Mouse (Mus musculus) heart, embryonic 11.5 days (tissue): ENCODE measurements around the gene Fcf1. TPM values are rescaled to one million over a fixed set of nuclear protein-coding genes. Genes with fewer than 3 reads are reported as not detected.

Source experiments
- ATAC-seq: fragments of 200-750 bp; cut with Nextera tagmentation; replicated peaks from 2 replicates; pipeline ENCODE4 v1.8.0; 2017; ENCODE audit warnings: moderate library complexity; ENCODE audit not compliant: insufficient number of reproducible peaks, low FRiP score, low TSS enrichment
- H3K27ac ChIP-seq: fragments of 300-500 bp; sonication (generic); 2 replicates; pipeline ENCODE4 v1.5.1; 2014; ENCODE audit warnings: mild to moderate bottlenecking, low read depth, low read length
- H3K27me3 ChIP-seq: fragments of 300-500 bp; sonication (generic); 2 replicates; pipeline ENCODE4 v1.6.1; 2014; ENCODE audit warnings: mild to moderate bottlenecking, low read length, mixed read lengths; ENCODE audit not compliant: control insufficient read depth, insufficient read depth
- H3K36me3 ChIP-seq: fragments of 300-500 bp; sonication (generic); 2 replicates; pipeline ENCODE4 v1.6.1; 2014; ENCODE audit warnings: mild to moderate bottlenecking, low read length, moderate library complexity, mixed read lengths; ENCODE audit not compliant: control insufficient read depth, insufficient read depth
- H3K4me1 ChIP-seq: fragments of 300-500 bp; sonication (generic); 2 replicates; pipeline ENCODE4 v1.6.1; 2014; ENCODE audit warnings: low read length; ENCODE audit not compliant: control insufficient read depth, insufficient read depth
- H3K4me2 ChIP-seq: fragments of 300-500 bp; sonication (generic); 2 replicates; pipeline ENCODE4 v1.6.1; 2014; ENCODE audit warnings: mild to moderate bottlenecking, moderate library complexity
- H3K4me3 ChIP-seq: fragments of 300-500 bp; sonication (generic); 2 replicates; pipeline ENCODE4 v1.5.1; 2014; ENCODE audit warnings: low read depth, low read length
- H3K9ac ChIP-seq: fragments of 300-500 bp; sonication (generic); 2 replicates; pipeline ENCODE4 v1.6.1; 2014; ENCODE audit warnings: mild to moderate bottlenecking, low read depth, low read length, moderate library complexity
- H3K9me3 ChIP-seq: fragments of 300-500 bp; sonication (generic); replicated peaks from 2 replicates; pipeline ENCODE4 v1.6.1; 2016; ENCODE audit warnings: low read length; ENCODE audit not compliant: control insufficient read depth
- WGBS: fragments of 180-500 bp; shearing (Covaris S2); extraction: QIAGEN DNeasy Blood & Tissue Kit; methylation state at CpG from one replicate; pipeline ENCODE4 v1.1.7; 2014; ENCODE audit not compliant: insufficient replicate concordance; 5-methylcytosine and 5-hydroxymethylcytosine counted together
- polyA plus RNA-seq: library from polyadenylated mRNA; unstranded; fragments of >200 nt; fragmentation: Nextera tagmentation; extraction: Ambion mirVana; gene quantifications from 2 replicates; pipeline ENCODE4 v1.2.1, GENCODE M21; 2014

Fcf1 gene
- polyA plus RNA-seq, 1 experiment from 2014 or later: 102 TPM

DNA sequence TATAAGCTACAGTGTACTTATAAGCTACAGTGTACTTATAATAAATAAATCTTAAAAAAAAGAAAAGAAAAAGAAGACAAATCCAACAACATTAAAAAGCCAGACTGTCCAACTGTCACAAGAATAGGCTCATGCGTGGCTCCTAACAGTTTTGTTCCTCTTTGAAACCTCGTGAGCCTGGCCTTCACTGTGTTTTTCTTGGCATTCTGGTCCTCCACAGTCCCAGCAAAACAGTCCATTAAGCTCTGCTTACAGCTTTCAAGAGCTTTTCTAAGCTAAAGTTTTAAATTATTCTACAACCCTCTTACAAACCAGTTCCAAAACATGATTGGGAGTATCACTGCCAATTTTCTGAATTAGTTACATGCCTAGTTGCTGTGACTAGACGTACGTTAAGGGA, 18.8 kb downstream of the Fcf1 start:
- Histone ChIP-seq H3K4me1 (no peaks in the 10 kb centered on the region), H3K27me3 (no peaks in the 10 kb centered on the region), H3K9ac (no peak overlapping the region), H3K4me2 (no peak overlapping the region), H3K36me3 (no peaks in the 10 kb centered on the region), H3K27ac (no peak overlapping the region), H3K9me3 (no peaks in the 10 kb centered on the region), H3K4me3 (no peak overlapping the region)
- ATAC-seq: no peak
- 68% methylated on average over 4 of the region's 4 CpGs for WGBS

GRCm38 (mm10) chr12:84995112-84995761, 24.5 kb downstream of the Fcf1 start:
- Histone ChIP-seq H3K27ac (no peak overlapping the region), H3K9ac (no peak overlapping the region), H3K4me2 (peak overlapping the region; percentile 98), H3K4me1 (peaks cover 16% of the 10 kb centered on the region), H3K4me3 (peak overlapping the region; percentile 95), H3K9me3 (no peaks in the 10 kb centered on the region), H3K36me3 (no peaks in the 10 kb centered on the region), H3K27me3 (no peaks in the 10 kb centered on the region)
- ATAC-seq: no peak
- 90% methylated on average over 8 of the region's 9 CpGs for WGBS

DNA sequence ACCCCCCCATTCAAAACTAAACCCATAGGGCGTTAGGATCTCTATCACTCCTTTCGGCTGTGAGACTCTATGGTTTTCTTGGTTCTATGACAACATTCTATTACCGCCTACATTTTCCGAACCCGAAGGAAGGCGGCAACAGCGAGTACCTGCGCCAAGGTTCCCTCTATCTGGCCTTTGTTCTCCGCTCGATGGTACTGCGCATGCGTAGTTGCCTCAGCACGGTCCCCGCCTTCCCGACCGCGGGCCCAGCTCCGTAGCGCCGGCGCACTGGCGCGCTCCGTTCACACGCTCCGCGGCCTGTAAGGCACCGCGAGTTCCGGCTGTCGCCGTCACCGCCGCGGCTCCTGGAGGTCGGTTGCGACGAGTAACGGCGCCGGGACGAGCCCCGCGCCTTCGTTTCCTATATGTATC, 25.4 kb downstream of the Fcf1 start, which contains the start of gene Ylpm1:
Gene Ylpm1 (plus strand): TSS at position 239 of the 414 bp plus-strand sequence.
- Histone ChIP-seq H3K4me2 (peak within 1 kb of the TSS; percentile 98), H3K4me1 (peaks cover 16% of the 10 kb centered on the region), H3K4me3 (peak within 1 kb of the TSS; percentile 95), H3K36me3 (no peaks in the 10 kb centered on the region), H3K27ac (peak within 1 kb of the TSS; percentile 82), H3K27me3 (no peaks in the 10 kb centered on the region), H3K9ac (peak within 1 kb of the TSS; percentile 98), H3K9me3 (no peaks in the 10 kb centered on the region)
- WGBS: under 1% methylated on average over 45 of the region's 45 CpGs
- peak; percentile 94 for ATAC-seq

DNA sequence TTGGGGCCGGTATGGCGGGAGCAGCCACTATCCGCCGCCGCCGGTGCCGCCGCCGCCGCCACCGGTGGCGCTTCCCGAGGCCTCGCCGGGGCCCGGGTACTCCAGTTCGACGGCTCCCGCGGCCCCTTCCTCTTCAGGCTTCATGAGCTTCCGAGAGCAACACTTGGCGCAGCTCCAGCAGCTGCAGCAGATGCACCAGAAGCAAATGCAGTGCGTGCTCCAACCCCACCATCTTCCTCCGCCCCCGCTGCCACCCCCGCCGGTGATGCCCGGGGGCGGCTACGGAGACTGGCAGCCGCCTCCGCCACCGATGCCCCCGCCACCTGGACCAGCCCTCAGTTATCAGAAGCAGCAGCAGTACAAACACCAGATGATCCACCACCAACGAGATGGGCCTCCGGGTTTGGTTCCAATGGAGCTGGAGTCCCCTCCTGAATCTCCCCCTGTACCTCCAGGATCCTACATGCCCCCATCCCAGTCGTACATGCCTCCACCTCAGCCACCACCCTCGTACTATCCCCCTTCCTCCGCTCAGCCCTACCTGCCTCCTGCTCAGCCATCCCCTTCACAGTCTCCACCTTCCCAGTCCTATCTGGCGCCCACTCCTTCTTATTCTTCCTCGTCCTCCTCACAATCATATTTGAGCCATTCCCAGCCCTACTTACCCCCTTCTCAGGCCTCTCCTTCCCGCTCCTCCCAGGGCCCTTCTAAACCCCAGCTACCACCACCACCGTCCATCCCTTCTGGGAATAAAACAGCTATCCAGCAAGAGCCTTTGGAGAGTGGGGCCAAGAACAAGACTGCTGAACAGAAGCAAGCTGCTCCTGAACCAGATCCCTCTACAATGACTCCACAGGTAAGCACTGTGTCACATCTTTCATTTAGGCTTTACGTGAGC, 26.1 kb downstream of the Fcf1 start:
- H3K27me3 ChIP-seq: no peaks in the 10 kb centered on the region
- WGBS: under 1% methylated on average over 43 of the region's 44 CpGs
- H3K9ac ChIP-seq: peak overlapping the region; percentile 98
- no peaks in the 10 kb centered on the region for H3K9me3 ChIP-seq
- no peaks in the 10 kb centered on the region for H3K36me3 ChIP-seq
- ATAC-seq: peak; percentile 49
- H3K4me2 ChIP-seq: peak overlapping the region; percentile 98
- peak overlapping the region; percentile 82 for H3K27ac ChIP-seq
- H3K4me1 ChIP-seq: peaks cover 16% of the 10 kb centered on the region
- peak overlapping the region; percentile 95 for H3K4me3 ChIP-seq

- no peaks in the 10 kb centered on the region for H3K27me3 ChIP-seq
- no peak overlapping the region for H3K9ac ChIP-seq
- H3K9me3 ChIP-seq: no peaks in the 10 kb centered on the region
- H3K4me1 ChIP-seq: peaks cover 16% of the 10 kb centered on the region
- ATAC-seq: no peak
- H3K27ac ChIP-seq: no peak overlapping the region
- peak overlapping the region; percentile 98 for H3K4me2 ChIP-seq
- H3K4me3 ChIP-seq: no peak overlapping the region
- 0 out of 2 replicates have a peak, but pooled peaks cover 2% of the 10 kb centered on the region for H3K36me3 ChIP-seq
Observed at GRCm38 (mm10) chr12:84999053-84999452, 28.4 kb downstream of the Fcf1 start.

- Histone ChIP-seq H3K27me3 (no peaks in the 10 kb centered on the region), H3K4me2 (no peak overlapping the region), H3K9me3 (no peaks in the 10 kb centered on the region), H3K36me3 (0 out of 2 replicates have a peak, but pooled peaks cover 2% of the 10 kb centered on the region), H3K4me3 (no peak overlapping the region), H3K4me1 (no peaks in the 10 kb centered on the region), H3K27ac (no peak overlapping the region), H3K9ac (no peak overlapping the region)
- no peak for ATAC-seq
- 83% methylated on average over 1 of the region's 1 CpGs for WGBS
Observed at GRCm38 (mm10) chr12:85006206-85006605, 35.5 kb downstream of the Fcf1 start.

DNA sequence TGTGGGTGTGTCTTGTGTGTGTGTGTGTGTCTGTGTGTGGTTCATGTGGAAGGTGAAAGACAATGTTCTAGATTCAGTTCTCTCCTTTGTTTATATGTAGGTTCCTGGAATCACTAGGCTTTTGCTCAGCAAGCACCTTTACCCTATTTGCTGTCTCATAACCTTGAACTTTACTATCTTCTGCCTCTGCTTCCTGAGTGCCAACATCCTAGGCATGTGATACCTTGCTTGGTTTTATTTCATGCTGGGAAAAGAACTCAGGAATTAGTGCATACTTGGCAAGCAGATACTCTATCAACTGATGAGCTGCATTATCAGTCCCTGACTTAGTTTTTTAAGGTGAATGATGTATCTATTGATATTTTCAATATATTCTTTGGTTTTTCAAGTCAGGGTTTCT, 36.3 kb downstream of the Fcf1 start:
- Histone ChIP-seq H3K4me2 (no peak overlapping the region), H3K36me3 (peaks cover 4% of the 10 kb centered on the region; the same call in 1 of the 2 replicates), H3K9ac (no peak overlapping the region), H3K4me1 (no peaks in the 10 kb centered on the region), H3K4me3 (no peak overlapping the region), H3K27ac (no peak overlapping the region), H3K27me3 (no peaks in the 10 kb centered on the region), H3K9me3 (no peaks in the 10 kb centered on the region)
- ATAC-seq: no peak

DNA sequence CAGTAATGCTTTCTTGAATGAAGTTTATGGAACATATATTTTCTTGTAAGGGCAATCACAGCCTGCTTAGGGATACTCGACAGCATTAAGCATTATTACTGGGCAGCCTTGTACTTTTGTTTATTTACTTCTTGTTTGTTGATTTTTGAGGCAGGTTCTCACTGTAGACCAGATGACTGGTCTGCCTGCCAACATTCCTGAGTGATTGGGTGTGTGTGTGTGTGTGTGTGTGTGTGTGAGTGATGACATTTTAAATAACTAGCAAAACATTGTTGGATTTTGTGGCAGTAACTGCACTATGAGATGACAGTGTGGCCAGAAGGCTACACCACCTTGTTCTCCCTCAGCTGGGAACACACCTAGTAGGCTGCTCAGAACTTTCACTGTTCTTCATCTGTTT, 39.1 kb downstream of the Fcf1 start:
- Histone ChIP-seq H3K4me2 (no peak overlapping the region), H3K4me1 (no peaks in the 10 kb centered on the region), H3K9ac (no peak overlapping the region), H3K9me3 (no peaks in the 10 kb centered on the region), H3K36me3 (peaks cover 16% of the 10 kb centered on the region), H3K27me3 (no peaks in the 10 kb centered on the region), H3K4me3 (no peak overlapping the region), H3K27ac (no peak overlapping the region)
- WGBS: 86% methylated on average over 1 of the region's 1 CpGs
- ATAC-seq: no peak
